Comparison of ENCODE assay signal across 15 mouse cellular contexts in genomic region chr4:104385272-104385671, GRCm38 (mm10).
DNase-seq lines count a peak whose midpoint lies in the region; ATAC-seq and TF ChIP-seq lines count a peak whose summit lies in the region.
"Had no signal": no experiment of that assay in that cellular context is flagged by ENCODE, and none has a peak within 500 bp of the region (broad histone marks: within the 10 kb centered on the region; RNA-seq: fewer than 3 reads in every experiment).

No protein-coding gene starts in this region.

- H3K4me2 ChIP-seq in embryonic facial prominence, embryonic 14.5 days (ENCODE audit: low read depth, low read length) = no peak overlapping the region
- no peak overlapping the region for H3K4me2 ChIP-seq in midbrain, postnatal 0 days (ENCODE audit: low read depth, low read length, poor library complexity, severe bottlenecking)
- H3K4me2 ChIP-seq in midbrain, embryonic 16.5 days (ENCODE audit: low read length) = no peak overlapping the region
- H3K4me2 ChIP-seq: limb, embryonic 15.5 days; lung, embryonic 14.5 days; neural tube, embryonic 13.5 days had no signal

- no peak overlapping the region for H3K4me3 ChIP-seq in embryonic facial prominence, embryonic 14.5 days (ENCODE audit: low read depth, low read length)
- no peak overlapping the region for H3K4me3 ChIP-seq in embryonic facial prominence, embryonic 10.5 days
- H3K4me3 ChIP-seq in midbrain, postnatal 0 days (ENCODE audit: low read depth, low read length) = no peak overlapping the region
- H3K4me3 ChIP-seq in midbrain, embryonic 16.5 days (ENCODE audit: low read depth, low read length) = no peak overlapping the region
- H3K4me3 ChIP-seq: limb, embryonic 15.5 days; neural tube, embryonic 13.5 days; stomach, embryonic 15.5 days had no signal

- H3K9me3 ChIP-seq in embryonic facial prominence, embryonic 14.5 days (ENCODE audit: control insufficient read depth, low read length) = no peaks in the 10 kb centered on the region
- no peaks in the 10 kb centered on the region for H3K9me3 ChIP-seq in embryonic facial prominence, embryonic 10.5 days
- no peaks in the 10 kb centered on the region for H3K9me3 ChIP-seq in midbrain, postnatal 0 days (ENCODE audit: low read length)
- no peaks in the 10 kb centered on the region for H3K9me3 ChIP-seq in midbrain, embryonic 16.5 days (replicated peaks; ENCODE audit: control insufficient read depth, low read length, poor library complexity, severe bottlenecking)
- H3K9me3 ChIP-seq: limb, embryonic 15.5 days; neural tube, embryonic 13.5 days; stomach, embryonic 15.5 days had no signal

- DNase-seq in embryonic facial prominence, embryonic 14.5 days (ENCODE audit: low spot score) = peak; percentile 26
- DNase-seq in embryonic facial prominence, embryonic 10.5 days (ENCODE audit: low spot score) = no peak
- DNase-seq in midbrain, postnatal 0 days (ENCODE audit: low spot score) = peak; percentile 5
- DNase-seq in kidney, adult 9 months = peak; percentile 84
- no peak for DNase-seq in gastrocnemius, postnatal 25 days
- no peak for DNase-seq in yolk sac, embryonic 10.5 days (ENCODE audit: low spot score)
- no peak for DNase-seq in adrenal gland, postnatal 14 days
- DNase-seq: adrenal gland, postnatal 36 days; heart, postnatal 4 days; lung, embryonic 14.5 days; thymus, postnatal 25 days had no signal

- ATAC-seq in embryonic facial prominence, embryonic 14.5 days (ENCODE audit: low read depth) = no peak
- ATAC-seq in midbrain, postnatal 0 days (ENCODE audit: low FRiP score) = no peak
- ATAC-seq in midbrain, embryonic 16.5 days = no peak

- no peak overlapping the region for H3K9ac ChIP-seq in embryonic facial prominence, embryonic 14.5 days (ENCODE audit: low read depth, low read length)
- no peak overlapping the region for H3K9ac ChIP-seq in midbrain, postnatal 0 days (replicated peaks; ENCODE audit: low read length, poor library complexity, severe bottlenecking)
- H3K9ac ChIP-seq in midbrain, embryonic 16.5 days (ENCODE audit: low read depth, low read length) = no peak overlapping the region
- H3K9ac ChIP-seq: limb, embryonic 15.5 days; lung, embryonic 14.5 days; neural tube, embryonic 13.5 days; stomach, embryonic 15.5 days had no signal

- 26% methylated on average over 5 of the region's 5 CpGs for WGBS in embryonic facial prominence, embryonic 14.5 days
- whole genome bisulfite sequencing in embryonic facial prominence, embryonic 10.5 days = 35% methylated on average over 5 of the region's 5 CpGs
- WGBS in midbrain, postnatal 0 days = 25% methylated on average over 5 of the region's 5 CpGs
- 17% methylated on average over 5 of the region's 5 CpGs for WGBS in midbrain, embryonic 16.5 days

- no peaks in the 10 kb centered on the region for H3K27me3 ChIP-seq in embryonic facial prominence, embryonic 14.5 days (replicated peaks; ENCODE audit: control insufficient read depth, insufficient read depth, low read length)
- H3K27me3 ChIP-seq in embryonic facial prominence, embryonic 10.5 days (replicated peaks; ENCODE audit: low read depth, poor library complexity, severe bottlenecking) = no peaks in the 10 kb centered on the region
- H3K27me3 ChIP-seq in midbrain, postnatal 0 days (ENCODE audit: insufficient read depth, low read length) = no peaks in the 10 kb centered on the region
- no peaks in the 10 kb centered on the region for H3K27me3 ChIP-seq in midbrain, embryonic 16.5 days (ENCODE audit: control insufficient read depth, insufficient read depth, low read depth, low read length)
- H3K27me3 ChIP-seq: limb, embryonic 15.5 days; neural tube, embryonic 13.5 days; stomach, embryonic 15.5 days had no signal

- peaks cover 3% of the 10 kb centered on the region; the same call in 1 of the 2 replicates for H3K4me1 ChIP-seq in embryonic facial prominence, embryonic 14.5 days (ENCODE audit: control insufficient read depth, insufficient read depth, low read length)
- peaks cover 9% of the 10 kb centered on the region for H3K4me1 ChIP-seq in embryonic facial prominence, embryonic 10.5 days
- no peaks in the 10 kb centered on the region; the same call in 1 of the 2 replicates for H3K4me1 ChIP-seq in midbrain, postnatal 0 days (ENCODE audit: insufficient read depth, low read length)
- H3K4me1 ChIP-seq in midbrain, embryonic 16.5 days (ENCODE audit: control insufficient read depth, insufficient read depth, low read length) = peaks cover 21% of the 10 kb centered on the region
- H3K4me1 ChIP-seq: stomach, embryonic 15.5 days had no signal

- no peaks in the 10 kb centered on the region for H3K36me3 ChIP-seq in embryonic facial prominence, embryonic 14.5 days (ENCODE audit: control insufficient read depth, insufficient read depth, low read length)
- no peaks in the 10 kb centered on the region for H3K36me3 ChIP-seq in embryonic facial prominence, embryonic 10.5 days (replicated peaks)
- H3K36me3 ChIP-seq in midbrain, postnatal 0 days (ENCODE audit: insufficient read depth, low read length) = no peaks in the 10 kb centered on the region
- H3K36me3 ChIP-seq in midbrain, embryonic 16.5 days (ENCODE audit: control insufficient read depth, insufficient read depth, low read length) = no peaks in the 10 kb centered on the region
- H3K36me3 ChIP-seq: limb, embryonic 15.5 days; neural tube, embryonic 13.5 days; stomach, embryonic 15.5 days had no signal

- H3K27ac ChIP-seq in embryonic facial prominence, embryonic 14.5 days (replicated peaks; ENCODE audit: low read depth, low read length) = no peak overlapping the region
- no peak overlapping the region for H3K27ac ChIP-seq in embryonic facial prominence, embryonic 10.5 days (replicated peaks)
- no peak overlapping the region for H3K27ac ChIP-seq in midbrain, postnatal 0 days (ENCODE audit: low read depth, low read length)
- H3K27ac ChIP-seq in midbrain, embryonic 16.5 days (ENCODE audit: low read length) = no peak overlapping the region
- H3K27ac ChIP-seq: limb, embryonic 15.5 days; neural tube, embryonic 13.5 days; stomach, embryonic 15.5 days had no signal

- TF ChIP-seq CTCF in midbrain, postnatal 0 days (IDR thresholded peaks at IDR 0.05) = no peak

Comparison
In these comparisons a context has a peak if more than half of its experiments do, and no peak if none do; other contexts are left out.
1. DNase-seq: peak in embryonic facial prominence, embryonic 14.5 days (single experiment), midbrain, postnatal 0 days (single experiment) and kidney, adult 9 months (single experiment); none in embryonic facial prominence, embryonic 10.5 days (single experiment), gastrocnemius, postnatal 25 days (single experiment), yolk sac, embryonic 10.5 days (single experiment) and adrenal gland, postnatal 14 days (single experiment).